Mouse (Mus musculus) erythroblast, adult 5-6 weeks (primary cell): ENCODE measurements around the gene Dach1. TPM values are rescaled to one million over a fixed set of nuclear protein-coding genes. Genes with fewer than 3 reads are reported as not detected.

Source experiments
- ATAC-seq: replicated peaks from 2 replicates; pipeline ENCODE4 v1.8.0; 2016; ENCODE audit warnings: moderate number of reproducible peaks, mild to moderate bottlenecking, moderate TSS enrichment, inconsistent platforms; ENCODE audit not compliant: poor library complexity, low FRiP score, severe bottlenecking
- total RNA-seq, 2 experiments: library from RNA; stranded (forward) in 1 of 2; stranded (reverse) in 1 of 2; fragments of 150-400 nt in 1 of 2; fragments of 200-764, 138-1000 nt in 1 of 2; gene quantifications; 2 replicates each; pipeline versions ENCODE4 v1.2.3 to v1.2.4; 2015 to 2017; ENCODE audit warnings: low replicate concordance in 2 of 2

Gene Dach1
- total RNA-seq, 2 experiments from 2014 or later: 4.6 to 10.2 TPM

- no peak for ATAC-seq
Measured at GRCm38 (mm10) chr14:98047670-98048069, 121.9 kb downstream of the Dach1 start.

GRCm38 (mm10) chr14:98046960-98047359 is 122.6 kb downstream of the Dach1 start:
- ATAC-seq: no peak

- ATAC-seq: 0 out of 2 replicates have a peak, but pooled peaks have one; percentile 35
Measured at GRCm38 (mm10) chr14:98038524-98038923, 131.0 kb downstream of the Dach1 start.

- ATAC-seq: no peak
Measured at GRCm38 (mm10) chr14:98037175-98037574, 132.4 kb downstream of the Dach1 start.

- no peak for ATAC-seq
Measured at GRCm38 (mm10) chr14:98035261-98035660, 134.3 kb downstream of the Dach1 start.

- no peak for ATAC-seq
Measured at GRCm38 (mm10) chr14:98023540-98023939, 146.0 kb downstream of the Dach1 start.

- no peak for ATAC-seq
Measured at GRCm38 (mm10) chr14:98014053-98014452, 155.5 kb downstream of the Dach1 start.

- no peak for ATAC-seq
Measured at GRCm38 (mm10) chr14:98008501-98008900, 161.1 kb downstream of the Dach1 start.

GRCm38 (mm10) chr14:98002021-98002680 is 167.4 kb downstream of the Dach1 start:
- ATAC-seq: no peak

GRCm38 (mm10) chr14:97998584-97998983 is 171.0 kb downstream of the Dach1 start:
- no peak for ATAC-seq

GRCm38 (mm10) chr14:97983251-97983650 is 186.3 kb downstream of the Dach1 start:
- no peak for ATAC-seq

- ATAC-seq: no peak
Measured at GRCm38 (mm10) chr14:97982676-97983075, 186.9 kb downstream of the Dach1 start.

GRCm38 (mm10) chr14:97980879-97981278 is 188.7 kb downstream of the Dach1 start:
- no peak for ATAC-seq

- ATAC-seq: no peak
Measured at GRCm38 (mm10) chr14:97976091-97976490, 193.5 kb downstream of the Dach1 start.

GRCm38 (mm10) chr14:97975447-97975846 is 194.1 kb downstream of the Dach1 start:
- no peak for ATAC-seq

- no peak for ATAC-seq
Measured at GRCm38 (mm10) chr14:97964543-97965069, 205.0 kb downstream of the Dach1 start.

GRCm38 (mm10) chr14:97963624-97964023 is 205.9 kb downstream of the Dach1 start:
- no peak for ATAC-seq

- ATAC-seq: no peak
Measured at GRCm38 (mm10) chr14:97956356-97956755, 213.2 kb downstream of the Dach1 start.

GRCm38 (mm10) chr14:97945471-97945870 is 224.1 kb downstream of the Dach1 start:
- ATAC-seq: no peak

GRCm38 (mm10) chr14:97944643-97945268 is 224.8 kb downstream of the Dach1 start:
- ATAC-seq: no peak

GRCm38 (mm10) chr14:97942361-97942760 is 227.2 kb downstream of the Dach1 start:
- no peak for ATAC-seq
